Mouse (Mus musculus): Measurements from ENCODE around the gene Hspa12b. TPM values are rescaled to one million over a fixed set of nuclear protein-coding genes. Genes with fewer than 3 reads are reported as not detected.

Gene Hspa12b
- polyA plus RNA-seq, 1 experiment: 6.0 TPM

DNA sequence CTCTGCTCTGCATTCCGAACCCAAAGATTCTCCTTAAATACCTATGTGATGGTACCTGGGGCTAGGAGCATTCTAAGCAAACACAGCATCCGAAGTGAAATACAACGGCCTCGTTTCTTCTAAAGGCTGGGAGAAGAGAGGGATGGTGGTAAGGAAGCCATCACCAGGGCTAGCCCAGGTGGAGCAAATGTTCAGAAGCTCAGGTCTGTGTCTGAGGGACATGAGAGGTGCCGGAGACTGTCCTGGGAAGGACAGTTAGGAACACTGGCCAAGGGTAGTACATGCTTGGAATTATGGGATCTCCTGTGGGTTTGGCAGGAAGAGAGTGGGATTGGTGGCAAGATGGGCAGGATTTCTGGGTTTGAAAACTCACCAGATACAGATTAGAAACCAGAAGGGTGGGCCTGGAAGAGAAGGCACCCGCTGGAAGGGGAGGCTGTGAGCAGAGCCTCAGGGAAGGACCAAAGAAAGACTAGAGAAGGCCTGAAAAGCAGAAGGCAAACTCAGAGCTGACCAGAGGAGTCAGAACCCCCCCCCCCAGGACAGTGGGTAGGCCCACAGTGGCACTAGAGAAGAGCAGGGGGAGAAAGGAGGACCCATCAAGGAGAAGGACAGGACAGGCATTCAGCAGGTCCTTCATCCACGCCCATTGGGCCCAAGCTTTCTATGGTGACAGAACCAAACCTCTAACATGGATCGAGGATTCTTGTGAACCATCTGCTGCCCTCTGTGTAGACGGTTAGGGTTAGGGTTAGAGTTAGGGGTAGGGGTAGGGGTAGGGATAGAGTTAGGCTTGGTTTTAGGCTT, 1.7 kb upstream of the Hspa12b start:
- Histone ChIP-seq H3ac (ENCODE audit: control insufficient read depth, insufficient read length, low read depth) (no peak overlapping the region), H3K79me2 (ENCODE audit: control insufficient read depth, insufficient read depth) (no peaks in the 10 kb centered on the region), H3K36me3 (ENCODE audit: control insufficient read depth, insufficient read depth) (no peaks in the 10 kb centered on the region), H3K79me3 (ENCODE audit: low read depth) (no peaks in the 10 kb centered on the region), H3K27me3 (ENCODE audit: control insufficient read depth, insufficient read depth, insufficient read length) (no peaks in the 10 kb centered on the region), H3K4me3 (ENCODE audit: insufficient read depth, poor library complexity, severe bottlenecking) (no peak overlapping the region)
- TF ChIP-seq USF1 (IDR thresholded peaks at IDR 0.05; ENCODE audit: low read depth) (no peak), CTCF (IDR thresholded peaks at IDR 0.05; ENCODE audit: control insufficient read depth, insufficient read depth, insufficient read length) (no peak), MAX (IDR thresholded peaks at IDR 0.05) (no peak), CEBPB (IDR thresholded peaks at IDR 0.05; ENCODE audit: low read depth) (no peak), MYOG (IDR thresholded peaks at IDR 0.05; ENCODE audit: control insufficient read depth, extremely low read depth, insufficient read length) (no peak), MYOD1 (IDR thresholded peaks at IDR 0.05; ENCODE audit: control insufficient read depth, insufficient read length, low read depth) (no peak), FOSL1 (IDR thresholded peaks at IDR 0.05; ENCODE audit: insufficient read depth, low read length, poor library complexity, severe bottlenecking) (no peak)

GRCm38 (mm10) chr2:131125964-131126815, 890 bp upstream of the Hspa12b start:
- no peak overlapping the region for H3ac ChIP-seq (ENCODE audit: control insufficient read depth, insufficient read length, low read depth)
- H3K36me3 ChIP-seq (ENCODE audit: control insufficient read depth, insufficient read depth): no peaks in the 10 kb centered on the region
- TF ChIP-seq MYOD1 (IDR thresholded peaks at IDR 0.05; ENCODE audit: control insufficient read depth, insufficient read length, low read depth): no peak
- TF ChIP-seq USF1 (IDR thresholded peaks at IDR 0.05; ENCODE audit: low read depth): no peak
- no peak for TF ChIP-seq CEBPB (IDR thresholded peaks at IDR 0.05; ENCODE audit: low read depth)
- TF ChIP-seq FOSL1 (IDR thresholded peaks at IDR 0.05; ENCODE audit: insufficient read depth, low read length, poor library complexity, severe bottlenecking): no peak
- TF ChIP-seq MYOG (IDR thresholded peaks at IDR 0.05; ENCODE audit: control insufficient read depth, extremely low read depth, insufficient read length): no peak
- TF ChIP-seq MAX (IDR thresholded peaks at IDR 0.05): no peak
- no peak for TF ChIP-seq CTCF (IDR thresholded peaks at IDR 0.05; ENCODE audit: control insufficient read depth, insufficient read depth, insufficient read length)
- no peaks in the 10 kb centered on the region for H3K79me3 ChIP-seq (ENCODE audit: low read depth)
- no peaks in the 10 kb centered on the region for H3K79me2 ChIP-seq (ENCODE audit: control insufficient read depth, insufficient read depth)
- no peaks in the 10 kb centered on the region for H3K27me3 ChIP-seq (ENCODE audit: control insufficient read depth, insufficient read depth, insufficient read length)
- no peak overlapping the region for H3K4me3 ChIP-seq (ENCODE audit: insufficient read depth, poor library complexity, severe bottlenecking)

- TF ChIP-seq USF1 (IDR thresholded peaks at IDR 0.05; ENCODE audit: low read depth): no peak
Measured at GRCm38 (mm10) chr2:131128211-131128610, 1.1 kb downstream of the Hspa12b start.

GRCm38 (mm10) chr2:131128636-131129157, 1.6 kb downstream of the Hspa12b start:
- Histone ChIP-seq H3K36me3 (ENCODE audit: control insufficient read depth, insufficient read depth) (no peaks in the 10 kb centered on the region), H3K79me3 (ENCODE audit: low read depth) (no peaks in the 10 kb centered on the region), H3ac (ENCODE audit: control insufficient read depth, insufficient read length, low read depth) (no peak overlapping the region), H3K79me2 (ENCODE audit: control insufficient read depth, insufficient read depth) (no peaks in the 10 kb centered on the region), H3K4me3 (ENCODE audit: insufficient read depth, poor library complexity, severe bottlenecking) (no peak overlapping the region), H3K27me3 (ENCODE audit: control insufficient read depth, insufficient read depth, insufficient read length) (no peaks in the 10 kb centered on the region)
- TF ChIP-seq MAX (IDR thresholded peaks at IDR 0.05): no peak
- no peak for TF ChIP-seq MYOD1 (IDR thresholded peaks at IDR 0.05; ENCODE audit: control insufficient read depth, insufficient read length, low read depth)
- TF ChIP-seq MYOG (IDR thresholded peaks at IDR 0.05; ENCODE audit: control insufficient read depth, extremely low read depth, insufficient read length): no peak
- TF ChIP-seq FOSL1 (IDR thresholded peaks at IDR 0.05; ENCODE audit: insufficient read depth, low read length, poor library complexity, severe bottlenecking): no peak
- no peak for TF ChIP-seq CTCF (IDR thresholded peaks at IDR 0.05; ENCODE audit: control insufficient read depth, insufficient read depth, insufficient read length)
- no peak for TF ChIP-seq USF1 (IDR thresholded peaks at IDR 0.05; ENCODE audit: low read depth)
- TF ChIP-seq CEBPB (IDR thresholded peaks at IDR 0.05; ENCODE audit: low read depth): no peak

More at GRCm38 (mm10) chr2:131128211-131128610, 1.1 kb downstream of the Hspa12b start:
- H3K4me3 ChIP-seq (ENCODE audit: insufficient read depth, poor library complexity, severe bottlenecking): no peak overlapping the region
- H3K79me2 ChIP-seq (ENCODE audit: control insufficient read depth, insufficient read depth): no peaks in the 10 kb centered on the region
- H3ac ChIP-seq (ENCODE audit: control insufficient read depth, insufficient read length, low read depth): no peak overlapping the region
- H3K27me3 ChIP-seq (ENCODE audit: control insufficient read depth, insufficient read depth, insufficient read length): no peaks in the 10 kb centered on the region
- no peaks in the 10 kb centered on the region for H3K36me3 ChIP-seq (ENCODE audit: control insufficient read depth, insufficient read depth)
- H3K79me3 ChIP-seq (ENCODE audit: low read depth): no peaks in the 10 kb centered on the region

- H3K4me3 ChIP-seq (ENCODE audit: insufficient read depth, poor library complexity, severe bottlenecking): no peak overlapping the region
- no peaks in the 10 kb centered on the region for H3K79me2 ChIP-seq (ENCODE audit: control insufficient read depth, insufficient read depth)
- H3K27me3 ChIP-seq (ENCODE audit: control insufficient read depth, insufficient read depth, insufficient read length): no peaks in the 10 kb centered on the region
- H3K79me3 ChIP-seq (ENCODE audit: low read depth): no peaks in the 10 kb centered on the region
- no peak overlapping the region for H3ac ChIP-seq (ENCODE audit: control insufficient read depth, insufficient read length, low read depth)
- H3K36me3 ChIP-seq (ENCODE audit: control insufficient read depth, insufficient read depth): no peaks in the 10 kb centered on the region
- no peak for TF ChIP-seq CTCF (IDR thresholded peaks at IDR 0.05; ENCODE audit: control insufficient read depth, insufficient read depth, insufficient read length)
- no peak for TF ChIP-seq USF1 (IDR thresholded peaks at IDR 0.05; ENCODE audit: low read depth)
- TF ChIP-seq CEBPB (IDR thresholded peaks at IDR 0.05; ENCODE audit: low read depth): no peak
- no peak for TF ChIP-seq MYOD1 (IDR thresholded peaks at IDR 0.05; ENCODE audit: control insufficient read depth, insufficient read length, low read depth)
- TF ChIP-seq MAX (IDR thresholded peaks at IDR 0.05): no peak
- no peak for TF ChIP-seq FOSL1 (IDR thresholded peaks at IDR 0.05; ENCODE audit: insufficient read depth, low read length, poor library complexity, severe bottlenecking)
- no peak for TF ChIP-seq MYOG (IDR thresholded peaks at IDR 0.05; ENCODE audit: control insufficient read depth, extremely low read depth, insufficient read length)
Measured at GRCm38 (mm10) chr2:131129836-131130235, 2.8 kb downstream of the Hspa12b start.

All from C2C12 (cell line).